ENCODE assay signal across 13 mouse cellular contexts in genomic region chr5:119449166-119449565, GRCm38 (mm10).
DNase-seq lines count a peak whose midpoint lies in the region; ATAC-seq and TF ChIP-seq lines count a peak whose summit lies in the region.
"Had no signal": no experiment of that assay in that cellular context is flagged by ENCODE, and none has a peak within 500 bp of the region (broad histone marks: within the 10 kb centered on the region; RNA-seq: fewer than 3 reads in every experiment).

No protein-coding gene starts in this region.

- H3K36me3 ChIP-seq in heart, embryonic 10.5 days = no peaks in the 10 kb centered on the region
- H3K36me3 ChIP-seq in lung, embryonic 14.5 days (ENCODE audit: insufficient read depth) = no peaks in the 10 kb centered on the region
- H3K36me3 ChIP-seq in intestine, embryonic 15.5 days = no peaks in the 10 kb centered on the region
- H3K36me3 ChIP-seq: limb, embryonic 12.5 days; midbrain, embryonic 12.5 days had no signal

- ATAC-seq in lung, embryonic 14.5 days (ENCODE audit: insufficient read depth) = peak; percentile 71
- ATAC-seq in frontal cortex, adult (ENCODE audit: low TSS enrichment) = no peak
- no peak for ATAC-seq in megakaryocyte progenitor cell, adult 5-6 weeks (replicated peaks; ENCODE audit: poor library complexity)
- ATAC-seq in intestine, embryonic 15.5 days = no peak

- 33% methylated on average over 7 of the region's 7 CpGs for WGBS in heart, embryonic 10.5 days
- 30% methylated on average over 7 of the region's 7 CpGs for WGBS in lung, embryonic 14.5 days
- 59% methylated on average over 7 of the region's 7 CpGs for WGBS in intestine, embryonic 15.5 days

- H3K9me3 ChIP-seq in heart, embryonic 10.5 days = no peaks in the 10 kb centered on the region
- no peaks in the 10 kb centered on the region for H3K9me3 ChIP-seq in lung, embryonic 14.5 days (ENCODE audit: low read depth, low read length)
- no peaks in the 10 kb centered on the region for H3K9me3 ChIP-seq in intestine, embryonic 15.5 days
- H3K9me3 ChIP-seq: limb, embryonic 12.5 days; midbrain, embryonic 12.5 days had no signal

- H3K27ac ChIP-seq in heart, embryonic 10.5 days = 0 out of 2 replicates have a peak overlapping the region, but pooled peaks have one; percentile 12
- H3K27ac ChIP-seq in lung, embryonic 14.5 days (ENCODE audit: low read depth) = no peak overlapping the region
- H3K27ac ChIP-seq in intestine, embryonic 15.5 days = no peak overlapping the region
- H3K27ac ChIP-seq: limb, embryonic 12.5 days; midbrain, embryonic 12.5 days had no signal

- no peak overlapping the region for H3K9ac ChIP-seq in lung, embryonic 14.5 days
- H3K9ac ChIP-seq in intestine, embryonic 15.5 days = no peak overlapping the region
- H3K9ac ChIP-seq: limb, embryonic 12.5 days; midbrain, embryonic 12.5 days had no signal

- TF ChIP-seq CTCF in lung, embryonic 14.5 days (IDR thresholded peaks at IDR 0.05; ENCODE audit: low read depth) = no peak

- no peak overlapping the region for H3K4me3 ChIP-seq in heart, embryonic 10.5 days
- H3K4me3 ChIP-seq in lung, embryonic 14.5 days (ENCODE audit: low read depth, low read length) = no peak overlapping the region
- no peak overlapping the region for H3K4me3 ChIP-seq in intestine, embryonic 15.5 days (replicated peaks)
- H3K4me3 ChIP-seq: limb, embryonic 12.5 days; midbrain, embryonic 12.5 days had no signal

- intact Hi-C loops in left cerebral cortex, postnatal 4 days (cut with DNase I) = no loop called here
- intact Hi-C loops in left cerebral cortex, postnatal 25 days (cut with DNase I) = no loop called here

- DNase-seq in left cerebral cortex, postnatal 4 days = peak; percentile 41
- DNase-seq in left cerebral cortex, postnatal 25 days (ENCODE audit: low spot score in 2 of 2) = no peak
- peak; percentile 59 for DNase-seq in adrenal gland, postnatal 14 days
- peak; percentile 79 for DNase-seq in heart, embryonic 10.5 days (ENCODE audit: low spot score)
- peak; percentile 79 for DNase-seq in lung, embryonic 14.5 days
- DNase-seq: gastrocnemius, postnatal 14 days; spleen, adult 18-20 months had no signal

- H3K4me2 ChIP-seq in lung, embryonic 14.5 days = no peak overlapping the region
- H3K4me2 ChIP-seq in intestine, embryonic 15.5 days (replicated peaks) = no peak overlapping the region
- H3K4me2 ChIP-seq: limb, embryonic 12.5 days; midbrain, embryonic 12.5 days had no signal

- peaks cover 11% of the 10 kb centered on the region for H3K4me1 ChIP-seq in heart, embryonic 10.5 days
- H3K4me1 ChIP-seq in lung, embryonic 14.5 days (ENCODE audit: insufficient read depth) = no peaks in the 10 kb centered on the region; the same call in 1 of the 2 replicates
- H3K4me1 ChIP-seq in intestine, embryonic 15.5 days (replicated peaks) = no peaks in the 10 kb centered on the region
- H3K4me1 ChIP-seq: limb, embryonic 12.5 days; midbrain, embryonic 12.5 days had no signal

- H3K27me3 ChIP-seq in heart, embryonic 10.5 days (ENCODE audit: insufficient read depth, poor library complexity, severe bottlenecking) = 0 out of 2 replicates have a peak, but pooled peaks cover 7% of the 10 kb centered on the region
- no peaks in the 10 kb centered on the region for H3K27me3 ChIP-seq in lung, embryonic 14.5 days (ENCODE audit: insufficient read depth, low read length)
- no peaks in the 10 kb centered on the region for H3K27me3 ChIP-seq in intestine, embryonic 15.5 days (replicated peaks)
- H3K27me3 ChIP-seq: CH12.LX; midbrain, embryonic 12.5 days had no signal

Comparison
In these comparisons a context has a peak if more than half of its experiments do, and no peak if none do; other contexts are left out.
1. DNase-seq: peak in left cerebral cortex, postnatal 4 days (single experiment), adrenal gland, postnatal 14 days (single experiment), heart, embryonic 10.5 days (single experiment) and lung, embryonic 14.5 days (single experiment); none in left cerebral cortex, postnatal 25 days (0 of 2).